Mouse (Mus musculus): Measurements from ENCODE around the gene Shisa5. TPM values are rescaled to one million over a fixed set of nuclear protein-coding genes. Genes with fewer than 3 reads are reported as not detected.

Gene Shisa5
- total and polyA plus RNA-seq, 3 experiments = 153 to 170 (median 166) TPM

GRCm38 (mm10) chr9:109049996-109050673 lies 11.8 kb downstream of the Shisa5 start:
- peak; percentile 93 for DNase-seq (ENCODE audit: extremely low read depth)
- dilution Hi-C loops (cut with MboI; ENCODE audit: extremely low pct_ligation_motif_present, extremely low pct_unique_long_range_greater_than_20kb, low sequenced_read_pairs) = no loop called here
- in situ Hi-C loops (cut with MboI; ENCODE audit: low pct_ligation_motif_present, low pct_unique_long_range_greater_than_20kb, low sequenced_read_pairs) = loop anchor here (5.0 kb wide), 1 partner anchor 43 kb away; no protein-coding TSS in a partner anchor
- TF ChIP-seq PAX5 (IDR thresholded peaks at IDR 0.05; ENCODE audit: low read length) (no peak), MEF2A (IDR thresholded peaks at IDR 0.05; ENCODE audit: borderline replicate concordance, low read depth, low read length) (no peak), POLR2AphosphoS2 (IDR thresholded peaks at IDR 0.05; ENCODE audit: low read depth, low read length) (0 out of 2 replicates have a peak, but pooled peaks have one; percentile 59), TCF12 (IDR thresholded peaks at IDR 0.05; ENCODE audit: low read depth, low read length) (peak; percentile 61), USF1 (IDR thresholded peaks at IDR 0.05; ENCODE audit: low read depth, low read length) (no peak), CHD2 (IDR thresholded peaks at IDR 0.05; ENCODE audit: low read length) (peak; percentile 49), NELFE (IDR thresholded peaks at IDR 0.05; ENCODE audit: low read depth, low read length) (peak; percentile 77), TBP (conservative IDR thresholded peaks at IDR 0.05; ENCODE audit: low read depth, low read length) (peak; percentile 89), POLR2A (IDR thresholded peaks at IDR 0.05; ENCODE audit: low read depth, low read length) (peak; percentile 90), MAX (IDR thresholded peaks at IDR 0.05; ENCODE audit: low read length) (peak; percentile 88), MYC (IDR thresholded peaks at IDR 0.05; ENCODE audit: low read depth, low read length) (peak; percentile 94), ELF1 (IDR thresholded peaks at IDR 0.05; ENCODE audit: low read depth, low read length) (peak; percentile 18; the same call in 1 of the 2 replicates), MXI1 (IDR thresholded peaks at IDR 0.05; ENCODE audit: low read depth, low read length) (peak; percentile 75; the same call in 1 of the 2 replicates)
- H3K4me3 ChIP-seq (replicated peaks in 1 of 3; ENCODE audit: low read depth in 2 of 3, low read length in 2 of 3, poor library complexity in 1 of 3) = peak overlapping the region; percentile 67 to 91 (median 80)
- H3K36me3 ChIP-seq (replicated peaks in 1 of 2; ENCODE audit: control insufficient read depth in 1 of 2, insufficient read depth in 1 of 2, low read length in 1 of 2) = peaks cover 0 to 14% of the 10 kb centered on the region in 2 experiments
- H3K9me3 ChIP-seq (replicated peaks; ENCODE audit: low read length) = no peaks in the 10 kb centered on the region
- peak overlapping the region; percentile 67 for H3K9ac ChIP-seq (ENCODE audit: insufficient read depth, low read depth)
- H3K27me3 ChIP-seq (replicated peaks) = no peaks in the 10 kb centered on the region
- H3K4me2 ChIP-seq (ENCODE audit: insufficient read depth, low read depth, poor library complexity, severe bottlenecking) = peak overlapping the region; percentile 88
- H3K27ac ChIP-seq (ENCODE audit: insufficient read depth, low read depth) = peak overlapping the region; percentile 93
- peaks cover 52% of the 10 kb centered on the region for H3K79me2 ChIP-seq (replicated peaks; ENCODE audit: control insufficient read depth, extremely low read depth, insufficient read depth, poor library complexity, severe bottlenecking)
- peaks cover 15 to 42% of the 10 kb centered on the region in 2 experiments for H3K4me1 ChIP-seq (ENCODE audit: control insufficient read depth in 1 of 2, insufficient read depth in 2 of 2)

- in situ Hi-C loops (cut with MboI; ENCODE audit: low pct_ligation_motif_present, low pct_unique_long_range_greater_than_20kb, low sequenced_read_pairs) (no loop called here), dilution Hi-C loops (cut with MboI; ENCODE audit: extremely low pct_ligation_motif_present, extremely low pct_unique_long_range_greater_than_20kb, low sequenced_read_pairs) (no loop called here)
- peaks cover 0 to 19% of the 10 kb centered on the region in 2 experiments for H3K36me3 ChIP-seq (replicated peaks in 1 of 2; ENCODE audit: control insufficient read depth in 1 of 2, insufficient read depth in 1 of 2, low read length in 1 of 2)
- DNase-seq (ENCODE audit: extremely low read depth) = no peak
- H3K27me3 ChIP-seq (replicated peaks) = no peaks in the 10 kb centered on the region
- H3K4me2 ChIP-seq (ENCODE audit: insufficient read depth, low read depth, poor library complexity, severe bottlenecking) = peak overlapping the region; percentile 88
- H3K79me2 ChIP-seq (replicated peaks; ENCODE audit: control insufficient read depth, extremely low read depth, insufficient read depth, poor library complexity, severe bottlenecking) = peaks cover 53% of the 10 kb centered on the region
- no peaks in the 10 kb centered on the region for H3K9me3 ChIP-seq (replicated peaks; ENCODE audit: low read length)
- H3K4me3 ChIP-seq (replicated peaks in 1 of 3; ENCODE audit: low read depth in 2 of 3, low read length in 2 of 3, poor library complexity in 1 of 3) = peak overlapping the region; percentile 67 to 91 (median 80)
- H3K9ac ChIP-seq (ENCODE audit: insufficient read depth, low read depth) = peak overlapping the region; percentile 56
- TF ChIP-seq POLR2AphosphoS2 (IDR thresholded peaks at IDR 0.05; ENCODE audit: low read depth, low read length) (no peak), KAT2A (IDR thresholded peaks at IDR 0.05; ENCODE audit: insufficient replicate concordance, low read length) (no peak), NRF1 (IDR thresholded peaks at IDR 0.05; ENCODE audit: low read depth, low read length) (no peak), MAX (IDR thresholded peaks at IDR 0.05; ENCODE audit: low read length) (no peak), MXI1 (IDR thresholded peaks at IDR 0.05; ENCODE audit: low read depth, low read length) (no peak), BHLHE40 (IDR thresholded peaks at IDR 0.05; ENCODE audit: low read depth, low read length) (0 out of 2 replicates have a peak, but pooled peaks have one; percentile 2), JUN (IDR thresholded peaks at IDR 0.05; ENCODE audit: insufficient read depth, low read depth, low read length) (no peak), SMC3 (IDR thresholded peaks at IDR 0.05; ENCODE audit: low read depth, low read length) (peak; percentile 24), TBP (conservative IDR thresholded peaks at IDR 0.05; ENCODE audit: low read depth, low read length) (no peak), MEF2A (IDR thresholded peaks at IDR 0.05; ENCODE audit: borderline replicate concordance, low read depth, low read length) (peak; percentile 9; the same call in 1 of the 2 replicates), CTCF (conservative IDR thresholded peaks at IDR 0.05 in 1 of 2, IDR thresholded peaks at IDR 0.05 in 1 of 2; ENCODE audit: low read depth in 2 of 2, low read length in 2 of 2) (peak in 1 of 2 experiments; percentile 50; a peak in 2 of 4 replicates), NELFE (IDR thresholded peaks at IDR 0.05; ENCODE audit: low read depth, low read length) (no peak), ZKSCAN1 (IDR thresholded peaks at IDR 0.05; ENCODE audit: borderline replicate concordance, low read depth, low read length) (no peak), ELF1 (IDR thresholded peaks at IDR 0.05; ENCODE audit: low read depth, low read length) (no peak), TCF12 (IDR thresholded peaks at IDR 0.05; ENCODE audit: low read depth, low read length) (peak; percentile 61; the same call in 1 of the 2 replicates), PAX5 (IDR thresholded peaks at IDR 0.05; ENCODE audit: low read length) (no peak), EP300 (IDR thresholded peaks at IDR 0.05; ENCODE audit: low read length) (peak; percentile 65; the same call in 1 of the 2 replicates), RAD21 (IDR thresholded peaks at IDR 0.05; ENCODE audit: low read depth, low read length) (peak; percentile 19), POLR2A (IDR thresholded peaks at IDR 0.05; ENCODE audit: low read depth, low read length) (no peak; the same call in 1 of the 2 replicates), USF1 (IDR thresholded peaks at IDR 0.05; ENCODE audit: low read depth, low read length) (no peak), CHD2 (IDR thresholded peaks at IDR 0.05; ENCODE audit: low read length) (0 out of 2 replicates have a peak, but pooled peaks have one; percentile 65), IRF4 (IDR thresholded peaks at IDR 0.05; ENCODE audit: low read depth, low read length) (peak; percentile 20; the same call in 1 of the 2 replicates), USF2 (conservative IDR thresholded peaks at IDR 0.05; ENCODE audit: low read depth, low read length) (no peak), GABPA (IDR thresholded peaks at IDR 0.05; ENCODE audit: insufficient replicate concordance, low read depth, low read length) (no peak), HCFC1 (IDR thresholded peaks at IDR 0.05; ENCODE audit: low read depth, low read length) (no peak), MYC (IDR thresholded peaks at IDR 0.05; ENCODE audit: low read depth, low read length) (no peak), E2F4 (IDR thresholded peaks at IDR 0.05; ENCODE audit: insufficient replicate concordance, low read depth, low read length) (no peak)
- peak overlapping the region; percentile 93 for H3K27ac ChIP-seq (ENCODE audit: insufficient read depth, low read depth)
- peaks cover 18 to 47% of the 10 kb centered on the region in 2 experiments for H3K4me1 ChIP-seq (ENCODE audit: control insufficient read depth in 1 of 2, insufficient read depth in 2 of 2)
Measured at GRCm38 (mm10) chr9:109050674-109050997, 12.3 kb downstream of the Shisa5 start.
